Mouse (Mus musculus) hindbrain, embryonic 16.5 days (tissue): ENCODE measurements around the gene Eif1ad. TPM values are rescaled to one million over a fixed set of nuclear protein-coding genes. Genes with fewer than 3 reads are reported as not detected.

Experiments used
- ATAC-seq: fragments of 200-750 bp; cut with Nextera tagmentation; 2 replicates; pipeline ENCODE4 v1.8.0; 2017; ENCODE audit warnings: moderate TSS enrichment, moderate library complexity
- H3K27ac ChIP-seq: fragments of 300-500 bp; sonication (generic); 2 replicates; pipeline ENCODE4 v1.5.1; 2014; ENCODE audit warnings: low read depth, mild to moderate bottlenecking, control low read depth, low read length, moderate library complexity
- H3K27me3 ChIP-seq: fragments of 300-500 bp; sonication (generic); replicated peaks from 2 replicates; pipeline ENCODE4 v1.6.1; 2014; ENCODE audit warnings: low read length; ENCODE audit not compliant: control insufficient read depth, insufficient read depth
- H3K36me3 ChIP-seq: fragments of 300-500 bp; sonication (generic); 2 replicates; pipeline ENCODE4 v1.6.1; 2014; ENCODE audit warnings: mild to moderate bottlenecking, low read length, moderate library complexity, mixed read lengths; ENCODE audit not compliant: control insufficient read depth, insufficient read depth
- H3K4me1 ChIP-seq: fragments of 300-500 bp; sonication (generic); 2 replicates; pipeline ENCODE4 v1.6.1; 2014; ENCODE audit warnings: low read depth, low read length; ENCODE audit not compliant: control insufficient read depth, insufficient read depth
- H3K4me2 ChIP-seq: fragments of 300-500 bp; sonication (generic); 2 replicates; pipeline ENCODE4 v1.6.1; 2014; ENCODE audit warnings: mild to moderate bottlenecking, low read length, control low read depth, moderate library complexity
- H3K4me3 ChIP-seq: fragments of 300-500 bp; sonication (generic); 2 replicates; pipeline ENCODE4 v1.5.1; 2014; ENCODE audit warnings: mild to moderate bottlenecking, low read length, control low read depth, moderate library complexity
- H3K9ac ChIP-seq: fragments of 300-500 bp; sonication (generic); 2 replicates; pipeline ENCODE4 v1.6.1; 2014; ENCODE audit warnings: low read depth, mild to moderate bottlenecking, control low read depth, low read length, moderate library complexity
- H3K9me3 ChIP-seq: fragments of 300-500 bp; sonication (generic); 2 replicates; pipeline ENCODE4 v1.6.1; 2014; ENCODE audit warnings: mild to moderate bottlenecking, low read length, moderate library complexity; ENCODE audit not compliant: control insufficient read depth
- WGBS: fragments of 180-500 bp; shearing (Covaris S2); extraction: QIAGEN DNeasy Blood & Tissue Kit; methylation state at CpG from one replicate; pipeline ENCODE4 v1.1.7; 2014; 5-methylcytosine and 5-hydroxymethylcytosine counted together
- polyA plus RNA-seq: library from polyadenylated mRNA; unstranded; fragments of >200 nt; fragmentation: Nextera tagmentation; extraction: Ambion mirVana; gene quantifications from 2 replicates; pipeline ENCODE4 v1.2.1, GENCODE M21; 2015

Gene Eif1ad
- 40.6 and 44.4 TPM in 2 replicates for polyA plus RNA-seq

- peak within 1 kb of the TSS; percentile 96 for H3K27ac ChIP-seq
- WGBS = under 1% methylated on average over 72 of the region's 92 CpGs
- H3K27me3 ChIP-seq = no peaks in the 10 kb centered on the region
- peak within 1 kb of the TSS; percentile 95 for H3K4me2 ChIP-seq
- H3K36me3 ChIP-seq = peaks cover 24% of the 10 kb centered on the region
- peak within 1 kb of the TSS; percentile 71 for H3K4me3 ChIP-seq
- H3K9ac ChIP-seq = peak within 1 kb of the TSS; percentile 77
- no peaks in the 10 kb centered on the region for H3K9me3 ChIP-seq
- H3K4me1 ChIP-seq = peaks cover 18% of the 10 kb centered on the region
- peak; percentile 97 for ATAC-seq
Measured at GRCm38 (mm10) chr19:5366175-5367052, at the start of gene Eif1ad. Gene Eif1ad (plus strand): TSS chr19:5366741.

- no peak overlapping the region for H3K4me2 ChIP-seq
- H3K36me3 ChIP-seq = no peaks in the 10 kb centered on the region
- no peak for ATAC-seq
- no peaks in the 10 kb centered on the region for H3K27me3 ChIP-seq
- no peak overlapping the region for H3K27ac ChIP-seq
- no peak overlapping the region for H3K9ac ChIP-seq
- H3K4me1 ChIP-seq = no peaks in the 10 kb centered on the region
- H3K4me3 ChIP-seq = no peak overlapping the region
- WGBS = 58% methylated on average over 17 of the region's 17 CpGs
- no peaks in the 10 kb centered on the region for H3K9me3 ChIP-seq
Measured at GRCm38 (mm10) chr19:5323801-5324200, 42.7 kb upstream of the Eif1ad start.

DNA sequence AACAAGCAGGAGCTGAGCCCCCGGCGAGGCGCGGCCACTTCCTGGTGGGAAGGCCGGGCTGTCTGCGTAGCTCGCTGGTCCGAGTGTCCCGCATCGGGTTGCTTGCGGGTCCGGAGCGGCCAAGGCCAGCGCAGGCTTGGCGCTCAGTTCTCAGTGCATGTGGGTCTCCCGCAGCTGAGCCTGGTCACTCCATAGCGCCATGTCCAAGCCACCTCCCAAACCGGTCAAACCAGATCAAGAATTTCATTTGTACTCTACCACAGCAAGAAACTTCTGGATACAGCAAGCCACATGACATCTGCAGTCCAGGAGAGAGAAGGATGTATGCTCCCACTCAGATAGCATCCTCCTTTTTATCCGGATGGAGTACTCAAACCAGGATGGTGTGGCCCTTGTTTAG, 38.6 kb upstream of the Eif1ad start:
- Histone ChIP-seq H3K27ac (no peak overlapping the region), H3K4me3 (no peak overlapping the region), H3K9me3 (no peaks in the 10 kb centered on the region), H3K36me3 (no peaks in the 10 kb centered on the region), H3K27me3 (no peaks in the 10 kb centered on the region), H3K4me1 (no peaks in the 10 kb centered on the region), H3K9ac (no peak overlapping the region), H3K4me2 (no peak overlapping the region)
- 72% methylated on average over 19 of the region's 19 CpGs for WGBS
- no peak for ATAC-seq

GRCm38 (mm10) chr19:5334741-5335140, 31.8 kb upstream of the Eif1ad start:
- H3K27ac ChIP-seq = no peak overlapping the region
- no peaks in the 10 kb centered on the region for H3K9me3 ChIP-seq
- no peaks in the 10 kb centered on the region for H3K4me1 ChIP-seq
- ATAC-seq = no peak
- H3K9ac ChIP-seq = no peak overlapping the region
- no peaks in the 10 kb centered on the region for H3K27me3 ChIP-seq
- H3K4me2 ChIP-seq = no peak overlapping the region
- WGBS = 77% methylated on average over 5 of the region's 5 CpGs
- no peaks in the 10 kb centered on the region for H3K36me3 ChIP-seq
- no peak overlapping the region for H3K4me3 ChIP-seq

DNA sequence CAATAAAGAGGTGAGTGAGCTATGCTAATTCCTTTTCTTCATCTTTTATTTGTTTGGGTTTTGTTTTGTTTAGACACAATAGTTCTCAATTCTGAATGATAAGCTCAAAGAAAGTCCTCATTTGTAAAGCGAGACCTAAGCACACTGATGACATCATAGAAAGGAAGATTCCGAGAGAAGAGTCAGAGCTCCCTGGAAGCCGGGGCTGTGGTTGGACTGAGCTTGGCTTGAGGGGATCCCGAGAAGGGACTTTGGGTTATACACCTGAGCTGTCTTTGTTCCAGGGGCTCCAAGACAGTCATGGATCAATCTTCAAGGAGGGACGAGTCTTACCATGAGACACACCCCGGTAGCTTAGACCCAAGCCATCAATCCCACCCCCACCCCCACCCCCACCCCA, 31.1 kb upstream of the Eif1ad start, which contains the start of gene Catsper1:
Catsper1 (plus strand) TSS at position 301 of the 400 bp plus-strand sequence.
- Histone ChIP-seq H3K27ac (no peak within 1 kb of the TSS), H3K4me3 (no peak within 1 kb of the TSS), H3K36me3 (no peaks in the 10 kb centered on the region), H3K4me2 (no peak within 1 kb of the TSS), H3K4me1 (no peaks in the 10 kb centered on the region), H3K9me3 (no peaks in the 10 kb centered on the region), H3K9ac (no peak within 1 kb of the TSS), H3K27me3 (no peaks in the 10 kb centered on the region)
- 88% methylated on average over 6 of the region's 6 CpGs for WGBS
- no peak for ATAC-seq

DNA sequence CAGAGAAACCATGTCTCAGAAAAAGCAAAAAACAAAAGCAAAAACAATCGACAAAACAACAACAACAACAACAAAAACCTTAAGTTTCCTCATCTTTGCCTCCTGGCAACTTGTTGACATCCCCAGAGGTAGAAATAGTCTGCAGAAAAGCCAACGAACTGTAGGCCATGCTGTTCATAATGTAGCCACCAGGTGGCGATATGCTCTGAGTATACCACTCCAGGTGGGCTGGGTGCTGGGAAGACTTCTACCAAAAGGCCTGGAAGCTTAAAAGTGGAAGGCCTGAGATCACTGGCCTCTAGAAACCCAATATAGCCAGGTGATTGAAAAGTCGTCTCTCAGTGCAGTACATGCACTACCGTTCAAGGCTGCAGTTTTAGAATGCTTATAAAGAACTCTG, 28.6 kb upstream of the Eif1ad start:
- H3K4me3 ChIP-seq = no peak overlapping the region
- H3K9ac ChIP-seq = no peak overlapping the region
- ATAC-seq = no peak
- 19% methylated on average over 5 of the region's 5 CpGs for WGBS
- no peaks in the 10 kb centered on the region for H3K4me1 ChIP-seq
- H3K36me3 ChIP-seq = no peaks in the 10 kb centered on the region
- no peaks in the 10 kb centered on the region for H3K27me3 ChIP-seq
- H3K27ac ChIP-seq = no peak overlapping the region
- H3K9me3 ChIP-seq = no peaks in the 10 kb centered on the region
- H3K4me2 ChIP-seq = no peak overlapping the region

- no peak overlapping the region for H3K27ac ChIP-seq
- no peak overlapping the region for H3K4me2 ChIP-seq
- no peak for ATAC-seq
- no peaks in the 10 kb centered on the region for H3K4me1 ChIP-seq
- no peak overlapping the region for H3K4me3 ChIP-seq
- no peaks in the 10 kb centered on the region for H3K27me3 ChIP-seq
- 87% methylated on average over 7 of the region's 7 CpGs for WGBS
- H3K36me3 ChIP-seq = no peaks in the 10 kb centered on the region
- no peak overlapping the region for H3K9ac ChIP-seq
- no peaks in the 10 kb centered on the region for H3K9me3 ChIP-seq
Measured at GRCm38 (mm10) chr19:5341360-5341759, 25.2 kb upstream of the Eif1ad start.

- Histone ChIP-seq H3K27ac (no peak overlapping the region), H3K27me3 (no peaks in the 10 kb centered on the region), H3K9ac (no peak overlapping the region), H3K4me3 (no peak overlapping the region), H3K4me1 (peaks cover 8% of the 10 kb centered on the region), H3K9me3 (no peaks in the 10 kb centered on the region), H3K4me2 (no peak overlapping the region), H3K36me3 (no peaks in the 10 kb centered on the region)
- WGBS = 83% methylated on average over 6 of the region's 6 CpGs
- ATAC-seq = no peak
Measured at GRCm38 (mm10) chr19:5345297-5346131, 21.0 kb upstream of the Eif1ad start.

DNA sequence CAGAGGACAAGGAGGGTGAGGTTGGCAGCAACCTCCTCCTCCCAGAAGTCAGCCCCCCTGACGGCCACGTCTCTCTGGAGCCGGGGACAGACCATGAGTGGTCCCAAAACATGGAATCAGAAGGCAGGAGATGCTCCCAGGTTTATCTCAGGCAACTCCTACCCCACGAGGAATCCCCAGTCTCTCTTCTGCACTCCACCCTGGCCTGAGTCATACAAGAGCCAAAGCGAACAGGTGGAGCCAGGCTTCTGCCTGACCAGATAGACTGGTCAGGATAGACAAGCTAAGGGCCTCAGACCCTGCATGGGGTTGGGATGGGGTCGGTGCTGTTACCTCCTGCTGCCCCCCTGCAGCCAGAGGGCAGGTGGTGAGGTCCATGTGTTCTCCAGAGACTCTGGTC, 18.5 kb upstream of the Eif1ad start:
- Histone ChIP-seq H3K4me2 (no peak overlapping the region), H3K27ac (no peak overlapping the region), H3K36me3 (no peaks in the 10 kb centered on the region), H3K4me3 (no peak overlapping the region), H3K27me3 (no peaks in the 10 kb centered on the region), H3K4me1 (peaks cover 8% of the 10 kb centered on the region), H3K9me3 (no peaks in the 10 kb centered on the region), H3K9ac (no peak overlapping the region)
- 79% methylated on average over 6 of the region's 6 CpGs for WGBS
- no peak for ATAC-seq
